Mouse (Mus musculus) neural tube, embryonic 15.5 days (tissue): Measurements from ENCODE around the gene Adgrl3. TPM values are rescaled to one million over a fixed set of nuclear protein-coding genes. Genes with fewer than 3 reads are reported as not detected.

ENCODE experiments used
- ATAC-seq: fragments of 200-750 bp; cut with Nextera tagmentation; 2 replicates; pipeline ENCODE4 v1.8.0; 2017; ENCODE audit warnings: mild to moderate bottlenecking, moderate TSS enrichment, moderate library complexity; ENCODE audit not compliant: low FRiP score
- H3K27ac ChIP-seq: fragments of 300-500 bp; sonication (generic); replicated peaks from 2 replicates; pipeline ENCODE4 v1.5.1; 2015; ENCODE audit warnings: mild to moderate bottlenecking, inconsistent platforms
- H3K27me3 ChIP-seq: fragments of 300-500 bp; sonication (generic); replicated peaks from 2 replicates; pipeline ENCODE4 v1.6.1; 2015; ENCODE audit warnings: inconsistent platforms
- H3K36me3 ChIP-seq: fragments of 300-500 bp; sonication (generic); 2 replicates; pipeline ENCODE4 v1.6.1; 2015; ENCODE audit warnings: inconsistent platforms
- H3K4me1 ChIP-seq: fragments of 300-500 bp; sonication (generic); 2 replicates; pipeline ENCODE4 v1.6.1; 2015; ENCODE audit warnings: inconsistent platforms
- H3K4me2 ChIP-seq: fragments of 300-500 bp; sonication (generic); 2 replicates; pipeline ENCODE4 v1.6.1; 2015; ENCODE audit warnings: inconsistent platforms, mild to moderate bottlenecking, moderate library complexity
- H3K4me3 ChIP-seq: fragments of 300-500 bp; sonication (generic); replicated peaks from 2 replicates; pipeline ENCODE4 v1.5.1; 2015; ENCODE audit warnings: mild to moderate bottlenecking, inconsistent platforms
- H3K9ac ChIP-seq: fragments of 300-500 bp; sonication (generic); replicated peaks from 2 replicates; pipeline ENCODE4 v1.6.1; 2015; ENCODE audit warnings: mild to moderate bottlenecking, inconsistent platforms
- H3K9me3 ChIP-seq: fragments of 300-500 bp; sonication (generic); replicated peaks from 2 replicates; pipeline ENCODE4 v1.6.1; 2016; ENCODE audit warnings: inconsistent platforms
- WGBS: fragments of 180-500 bp; shearing (Covaris S2); methylation state at CpG from one replicate; pipeline ENCODE4 v1.1.7; 2015; ENCODE audit warnings: mixed read lengths; 5-methylcytosine and 5-hydroxymethylcytosine counted together
- polyA plus RNA-seq: library from polyadenylated mRNA; unstranded; fragments of >200 nt; fragmentation: Nextera tagmentation; extraction: Ambion mirVana; gene quantifications from 2 replicates; pipeline ENCODE4 v1.2.1, GENCODE M21; 2015

Gene Adgrl3
- polyA plus RNA-seq, 1 experiment from 2014 or later, result 65.4 TPM

DNA sequence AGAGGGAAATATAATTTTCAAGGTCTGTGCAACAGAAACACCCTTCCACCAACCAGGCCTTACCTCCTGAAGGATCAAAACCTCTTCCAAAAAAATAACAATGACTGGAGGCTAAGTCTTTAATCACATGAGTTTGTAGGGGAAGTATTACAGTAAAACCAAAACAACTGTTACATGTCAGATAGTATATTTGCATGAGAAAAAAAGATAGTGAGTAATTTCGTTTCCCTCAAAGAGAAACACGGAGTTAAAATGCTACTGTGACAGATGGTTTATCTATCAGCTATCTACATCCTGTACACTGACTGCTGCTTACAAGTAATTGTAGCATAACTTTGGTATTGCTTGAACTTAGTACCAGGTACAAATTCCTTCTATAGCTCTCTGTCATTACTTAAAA lies 616.2 kb downstream of the Adgrl3 start:
- H3K4me2 ChIP-seq, result no peak overlapping the region
- WGBS, result 74% methylated on average over 2 of the region's 2 CpGs
- no peak overlapping the region for H3K27ac ChIP-seq
- no peak overlapping the region for H3K9ac ChIP-seq
- no peak for ATAC-seq
- no peaks in the 10 kb centered on the region for H3K9me3 ChIP-seq
- no peaks in the 10 kb centered on the region for H3K27me3 ChIP-seq
- no peaks in the 10 kb centered on the region for H3K36me3 ChIP-seq
- H3K4me3 ChIP-seq, result no peak overlapping the region
- peaks cover 4% of the 10 kb centered on the region; the same call in 1 of the 2 replicates for H3K4me1 ChIP-seq

- 88% methylated on average over 2 of the region's 2 CpGs for WGBS
- H3K4me2 ChIP-seq, result no peak overlapping the region
- no peaks in the 10 kb centered on the region for H3K27me3 ChIP-seq
- peaks cover 4% of the 10 kb centered on the region; the same call in 1 of the 2 replicates for H3K4me1 ChIP-seq
- H3K4me3 ChIP-seq, result no peak overlapping the region
- H3K36me3 ChIP-seq, result no peaks in the 10 kb centered on the region
- H3K27ac ChIP-seq, result no peak overlapping the region
- no peak for ATAC-seq
- H3K9ac ChIP-seq, result no peak overlapping the region
- no peaks in the 10 kb centered on the region for H3K9me3 ChIP-seq
Measured at GRCm38 (mm10) chr5:81638422-81638821, 618.5 kb downstream of the Adgrl3 start.

GRCm38 (mm10) chr5:81640118-81640517 lies 620.2 kb downstream of the Adgrl3 start:
- 25% methylated on average over 4 of the region's 4 CpGs for WGBS
- no peak overlapping the region for H3K27ac ChIP-seq

DNA sequence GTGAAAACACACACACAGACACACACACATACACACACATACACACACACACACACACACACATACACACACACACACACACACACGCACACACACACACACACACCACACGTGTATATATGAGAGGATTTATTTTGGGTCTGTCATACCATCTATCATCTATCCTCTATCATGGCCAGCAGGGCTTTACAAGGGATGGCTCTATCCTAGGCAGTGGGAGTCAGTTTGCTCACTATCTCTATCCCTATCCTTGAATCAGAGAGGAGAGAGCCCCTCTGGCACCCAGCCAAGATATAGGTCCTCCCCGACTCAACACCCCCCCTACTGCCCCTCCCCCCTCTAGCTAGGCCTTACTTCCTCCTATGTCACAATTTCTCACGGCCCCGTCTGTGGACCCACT lies 625.6 kb downstream of the Adgrl3 start:
- no peaks in the 10 kb centered on the region for H3K27me3 ChIP-seq
- H3K4me2 ChIP-seq, result no peak overlapping the region
- H3K4me1 ChIP-seq, result 0 out of 2 replicates have a peak, but pooled peaks cover 2% of the 10 kb centered on the region
- ATAC-seq, result no peak
- no peak overlapping the region for H3K9ac ChIP-seq
- H3K4me3 ChIP-seq, result no peak overlapping the region
- H3K9me3 ChIP-seq, result no peaks in the 10 kb centered on the region
- no peak overlapping the region for H3K27ac ChIP-seq
- 84% methylated on average over 5 of the region's 5 CpGs for WGBS
- H3K36me3 ChIP-seq, result peaks cover 7% of the 10 kb centered on the region; the same call in 1 of the 2 replicates

More at GRCm38 (mm10) chr5:81640118-81640517, 620.2 kb downstream of the Adgrl3 start:
- H3K36me3 ChIP-seq, result no peaks in the 10 kb centered on the region
- 0 out of 2 replicates have a peak, but pooled peaks have one; percentile 40 for ATAC-seq
- no peaks in the 10 kb centered on the region for H3K27me3 ChIP-seq
- no peak overlapping the region for H3K4me3 ChIP-seq
- H3K4me1 ChIP-seq, result peaks cover 4% of the 10 kb centered on the region; the same call in 1 of the 2 replicates
- H3K9ac ChIP-seq, result no peak overlapping the region
- no peak overlapping the region for H3K4me2 ChIP-seq
- no peaks in the 10 kb centered on the region for H3K9me3 ChIP-seq

GRCm38 (mm10) chr5:81653941-81654340 lies 634.0 kb downstream of the Adgrl3 start:
- Histone ChIP-seq H3K4me1 (0 out of 2 replicates have a peak, but pooled peaks cover 5% of the 10 kb centered on the region), H3K27me3 (no peaks in the 10 kb centered on the region), H3K9me3 (no peaks in the 10 kb centered on the region), H3K27ac (no peak overlapping the region), H3K4me2 (no peak overlapping the region), H3K9ac (no peak overlapping the region), H3K36me3 (no peaks in the 10 kb centered on the region), H3K4me3 (no peak overlapping the region)
- no peak for ATAC-seq
- WGBS, result 70% methylated on average over 2 of the region's 2 CpGs

GRCm38 (mm10) chr5:81661611-81662390 lies 641.9 kb downstream of the Adgrl3 start:
- Histone ChIP-seq H3K27me3 (no peaks in the 10 kb centered on the region), H3K4me2 (no peak overlapping the region), H3K9ac (no peak overlapping the region), H3K27ac (no peak overlapping the region), H3K4me3 (no peak overlapping the region), H3K36me3 (0 out of 2 replicates have a peak, but pooled peaks cover under 1% of the 10 kb centered on the region), H3K4me1 (0 out of 2 replicates have a peak, but pooled peaks cover 3% of the 10 kb centered on the region), H3K9me3 (no peaks in the 10 kb centered on the region)
- 20% methylated on average over 6 of the region's 6 CpGs for WGBS
- ATAC-seq, result peak; percentile 24; the same call in 1 of the 2 replicates

- no peaks in the 10 kb centered on the region for H3K27me3 ChIP-seq
- no peak overlapping the region for H3K9ac ChIP-seq
- no peak for ATAC-seq
- no peaks in the 10 kb centered on the region for H3K9me3 ChIP-seq
- no peak overlapping the region for H3K4me3 ChIP-seq
- H3K4me2 ChIP-seq, result no peak overlapping the region
- 53% methylated on average over 4 of the region's 4 CpGs for WGBS
- H3K4me1 ChIP-seq, result no peaks in the 10 kb centered on the region
- H3K27ac ChIP-seq, result no peak overlapping the region
- H3K36me3 ChIP-seq, result 0 out of 2 replicates have a peak, but pooled peaks cover 2% of the 10 kb centered on the region
Measured at GRCm38 (mm10) chr5:81671025-81671424, 651.1 kb downstream of the Adgrl3 start.

DNA sequence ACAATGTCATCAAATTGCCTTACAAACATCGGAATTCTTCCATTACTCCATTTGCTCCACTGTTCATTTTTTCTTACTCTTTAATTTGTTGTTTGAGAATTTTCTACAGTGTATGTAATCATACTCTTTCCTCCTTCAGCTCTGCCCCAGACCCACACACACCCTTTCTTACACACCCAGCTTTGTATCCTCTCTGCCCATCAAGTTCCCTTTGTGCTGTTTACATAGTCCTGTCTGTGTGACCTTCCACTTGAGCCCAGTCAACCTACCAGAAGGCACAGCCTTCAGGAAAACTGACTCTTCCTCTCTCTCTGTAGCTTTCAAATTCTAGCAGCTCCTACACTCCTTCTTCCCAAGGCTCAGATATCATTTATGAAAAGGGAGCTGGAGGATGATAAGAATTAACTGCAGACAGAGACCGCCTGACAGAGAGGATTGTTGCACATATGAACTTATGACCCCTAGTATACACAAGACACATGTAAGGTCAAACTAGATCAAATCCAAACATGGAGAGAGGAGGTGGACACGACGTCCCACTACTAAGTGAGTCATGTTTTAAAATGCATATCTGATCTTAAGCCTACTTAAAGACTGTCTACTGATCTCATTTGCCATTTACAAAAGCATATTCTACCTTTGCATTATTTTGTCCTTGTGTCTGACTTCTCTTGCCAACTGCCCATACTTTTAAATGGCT lies 654.5 kb downstream of the Adgrl3 start:
- no peak for ATAC-seq
- no peaks in the 10 kb centered on the region for H3K9me3 ChIP-seq
- no peaks in the 10 kb centered on the region for H3K36me3 ChIP-seq
- H3K27ac ChIP-seq, result no peak overlapping the region
- no peaks in the 10 kb centered on the region for H3K27me3 ChIP-seq
- H3K4me1 ChIP-seq, result no peaks in the 10 kb centered on the region
- no peak overlapping the region for H3K9ac ChIP-seq
- no peak overlapping the region for H3K4me2 ChIP-seq
- H3K4me3 ChIP-seq, result no peak overlapping the region
- 91% methylated on average over 4 of the region's 4 CpGs for WGBS

DNA sequence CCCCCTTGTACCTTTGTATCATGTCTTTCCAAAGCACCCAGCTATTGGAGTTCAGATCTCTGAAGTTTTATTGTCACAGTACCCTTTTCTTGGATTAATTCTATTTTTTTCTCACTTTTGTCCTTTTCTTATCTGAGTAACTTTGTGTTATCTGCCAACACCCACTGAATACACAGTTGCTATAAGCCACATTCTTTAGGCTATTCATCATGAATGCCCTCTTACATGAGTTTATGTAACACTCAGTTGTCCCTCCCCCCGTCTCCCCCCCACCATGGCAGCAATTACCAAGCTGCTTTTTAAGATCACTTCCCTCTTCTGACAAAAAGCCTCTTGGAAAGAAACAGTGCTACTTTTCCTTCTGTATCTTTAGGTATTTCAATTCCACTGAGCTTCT lies 655.0 kb downstream of the Adgrl3 start:
- H3K4me1 ChIP-seq, result no peaks in the 10 kb centered on the region
- 80% methylated on average over 1 of the region's 1 CpGs for WGBS
- H3K9me3 ChIP-seq, result no peaks in the 10 kb centered on the region
- H3K27ac ChIP-seq, result no peak overlapping the region
- H3K27me3 ChIP-seq, result no peaks in the 10 kb centered on the region
- ATAC-seq, result no peak
- H3K4me2 ChIP-seq, result no peak overlapping the region
- no peak overlapping the region for H3K9ac ChIP-seq
- H3K4me3 ChIP-seq, result no peak overlapping the region
- no peaks in the 10 kb centered on the region for H3K36me3 ChIP-seq

GRCm38 (mm10) chr5:81676896-81677295 lies 657.0 kb downstream of the Adgrl3 start:
- H3K9ac ChIP-seq, result no peak overlapping the region
- no peak for ATAC-seq
- 81% methylated on average over 1 of the region's 1 CpGs for WGBS
- H3K4me1 ChIP-seq, result no peaks in the 10 kb centered on the region
- no peaks in the 10 kb centered on the region for H3K36me3 ChIP-seq
- no peaks in the 10 kb centered on the region for H3K27me3 ChIP-seq
- H3K4me2 ChIP-seq, result no peak overlapping the region
- no peak overlapping the region for H3K27ac ChIP-seq
- H3K9me3 ChIP-seq, result no peaks in the 10 kb centered on the region
- no peak overlapping the region for H3K4me3 ChIP-seq

GRCm38 (mm10) chr5:81686206-81686605 lies 666.3 kb downstream of the Adgrl3 start:
- H3K9ac ChIP-seq, result no peak overlapping the region
- H3K4me2 ChIP-seq, result no peak overlapping the region
- no peak overlapping the region for H3K27ac ChIP-seq
- 62% methylated on average over 3 of the region's 3 CpGs for WGBS
- no peak for ATAC-seq
- 0 out of 2 replicates have a peak, but pooled peaks cover 3% of the 10 kb centered on the region for H3K36me3 ChIP-seq
- H3K27me3 ChIP-seq, result no peaks in the 10 kb centered on the region
- no peaks in the 10 kb centered on the region for H3K4me1 ChIP-seq
- no peak overlapping the region for H3K4me3 ChIP-seq
- no peaks in the 10 kb centered on the region for H3K9me3 ChIP-seq

- no peak overlapping the region for H3K4me2 ChIP-seq
- H3K27ac ChIP-seq, result no peak overlapping the region
- 0 out of 2 replicates have a peak, but pooled peaks cover 3% of the 10 kb centered on the region for H3K36me3 ChIP-seq
- no peak overlapping the region for H3K4me3 ChIP-seq
- no peaks in the 10 kb centered on the region for H3K4me1 ChIP-seq
- H3K27me3 ChIP-seq, result no peaks in the 10 kb centered on the region
- H3K9me3 ChIP-seq, result no peaks in the 10 kb centered on the region
- H3K9ac ChIP-seq, result no peak overlapping the region
- ATAC-seq, result no peak
- WGBS, result 93% methylated on average over 4 of the region's 4 CpGs
Measured at GRCm38 (mm10) chr5:81686845-81687244, 666.9 kb downstream of the Adgrl3 start.
